Mouse (Mus musculus) brain, embryonic 14.5 days (tissue): ENCODE results near the gene Sik3.

Experiments
- CTCF ChIP-seq: fragments of 200-500 bp; IDR thresholded peaks from 2 replicates; pipeline ENCODE4 v1.5.1; 2012; ENCODE audit warnings: inconsistent platforms, mild to moderate bottlenecking, moderate library complexity, borderline replicate concordance; ENCODE audit not compliant: insufficient read depth, insufficient read length; ENCODE audit errors: extremely low read depth
- POLR2A ChIP-seq: fragments of 200-500 bp; IDR thresholded peaks from 2 replicates; pipeline ENCODE4 v1.6.1; 2012; ENCODE audit warnings: mild to moderate bottlenecking, inconsistent platforms, borderline replicate concordance; ENCODE audit not compliant: poor library complexity, insufficient read depth, insufficient read length, severe bottlenecking; ENCODE audit errors: extremely low read depth

- no peak for TF ChIP-seq POLR2A
- TF ChIP-seq CTCF, result peak; percentile 70
Observed at GRCm38 (mm10) chr9:46012091-46013008, at the start of gene Sik3, which contains the start of gene Pafah1b2.
